Mouse (Mus musculus): Measurements from ENCODE around the gene Kdm1b. TPM values are rescaled to one million over a fixed set of nuclear protein-coding genes. Genes with fewer than 3 reads are reported as not detected.

Gene Kdm1b
- total and polyA plus RNA-seq, 3 experiments: 9.6 to 12.6 TPM; not detected in 1

DNA sequence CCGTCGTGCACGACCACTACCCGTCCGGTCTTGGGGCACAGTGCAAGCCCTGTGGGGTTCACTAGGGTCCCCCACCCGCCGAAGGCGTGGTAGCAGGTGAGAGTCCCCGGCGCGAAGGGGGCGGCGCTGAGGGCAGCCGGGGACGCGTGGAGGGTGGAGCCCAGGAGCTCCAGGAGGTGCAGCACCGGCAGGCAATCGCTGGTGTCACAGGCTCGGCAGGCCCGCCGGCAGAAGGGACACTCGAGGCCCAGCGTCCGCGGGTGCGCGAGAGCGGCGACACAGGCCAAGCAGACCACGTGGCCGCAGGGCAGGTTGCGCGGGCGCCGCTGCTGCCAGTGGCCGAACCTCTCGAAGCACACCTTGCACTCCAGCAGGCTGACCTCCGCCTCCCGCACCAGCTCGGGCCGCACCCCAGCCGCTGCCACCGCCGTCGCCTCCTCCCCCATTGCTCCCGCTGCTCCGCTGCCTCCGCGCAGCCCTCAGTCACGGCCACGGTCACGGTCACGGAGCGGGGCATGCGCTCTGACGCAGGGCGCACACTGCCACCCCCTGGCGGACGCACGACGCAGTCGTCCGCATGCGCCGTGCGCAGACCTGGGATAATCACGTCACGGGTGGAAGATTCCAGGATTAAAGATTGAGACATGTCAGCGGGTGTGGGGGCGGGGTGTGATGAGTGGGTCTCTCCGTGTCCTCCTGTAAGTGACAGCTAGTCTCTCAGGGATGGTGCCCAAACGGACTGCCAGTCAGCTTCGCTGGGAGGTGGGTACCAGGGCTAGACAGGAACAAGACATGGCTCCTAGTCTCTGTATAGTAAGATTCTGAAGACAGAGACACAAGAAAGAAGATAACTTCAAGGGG lies 28.7 kb upstream of the Kdm1b start, which contains the start of gene Nhlrc1:
Nhlrc1 (minus strand) TSS at position 517 of the 861 bp plus-strand sequence.
- H3K4me3 ChIP-seq (ENCODE audit: control insufficient read depth in 1 of 2, insufficient read depth in 1 of 2, low read depth in 2 of 2, low read length in 2 of 2): no peak within 1 kb of the TSS
- H3K9ac ChIP-seq (ENCODE audit: control insufficient read depth, low read depth, low read length, poor library complexity, severe bottlenecking): no peak within 1 kb of the TSS
- H3K79me2 ChIP-seq (ENCODE audit: control insufficient read depth, insufficient read depth, low read length, poor library complexity): no peaks in the 10 kb centered on the region
- H3K4me1 ChIP-seq (ENCODE audit: control insufficient read depth in 1 of 2, insufficient read depth in 2 of 2, low read length in 2 of 2): no peaks in the 10 kb centered on the region
- H3K36me3 ChIP-seq (ENCODE audit: control insufficient read depth in 1 of 2, insufficient read depth in 2 of 2, low read length in 2 of 2): no peaks in the 10 kb centered on the region
- H3K27ac ChIP-seq (ENCODE audit: control insufficient read depth, low read depth, low read length): no peak within 1 kb of the TSS
- peak; percentile 18 for DNase-seq (ENCODE audit: low read depth, low spot score)
- H3K9me3 ChIP-seq (replicated peaks; ENCODE audit: insufficient read depth, low read length): no peaks in the 10 kb centered on the region
- no peaks in the 10 kb centered on the region for H3K27me3 ChIP-seq (ENCODE audit: control insufficient read depth in 1 of 2, insufficient read depth in 2 of 2, low read length in 2 of 2)
- peak; percentile 49 for TF ChIP-seq NRF1 (IDR thresholded peaks at IDR 0.05; ENCODE audit: insufficient read depth, low read depth, low read length, poor library complexity, severe bottlenecking)
- no peak for TF ChIP-seq MAFK (IDR thresholded peaks at IDR 0.05; ENCODE audit: borderline replicate concordance, low read depth, low read length)
- no peak for TF ChIP-seq E2F4 (IDR thresholded peaks at IDR 0.05; ENCODE audit: borderline replicate concordance, low read depth, low read length)
- TF ChIP-seq NELFE (IDR thresholded peaks at IDR 0.05; ENCODE audit: low read depth, low read length): no peak
- no peak; the same call in 1 of the 2 replicates for TF ChIP-seq RAD21 (IDR thresholded peaks at IDR 0.05; ENCODE audit: low read depth, low read length)
- TF ChIP-seq CTCF (IDR thresholded peaks at IDR 0.05 in 2 of 3, conservative IDR thresholded peaks at IDR 0.05 in 1 of 3; ENCODE audit: control insufficient read depth in 1 of 3, insufficient read depth in 1 of 3, low read depth in 2 of 3, low read length in 3 of 3, poor library complexity in 1 of 3, severe bottlenecking in 1 of 3): peak in 2 of 3 experiments; percentile 38 to 47; a peak in 4 of 6 replicates
- TF ChIP-seq BHLHE40 (IDR thresholded peaks at IDR 0.05; ENCODE audit: borderline replicate concordance, low read depth, low read length): no peak
- TF ChIP-seq USF2 (IDR thresholded peaks at IDR 0.05; ENCODE audit: borderline replicate concordance in 1 of 2, insufficient read depth in 1 of 2, low read depth in 1 of 2, low read length in 2 of 2): no peak
- TF ChIP-seq GATA1 (IDR thresholded peaks at IDR 0.05; ENCODE audit: low read depth, low read length): no peak
- no peak for TF ChIP-seq POLR2AphosphoS5 (IDR thresholded peaks at IDR 0.05; ENCODE audit: borderline replicate concordance, low read depth, low read length)
- no peak for TF ChIP-seq ELF1 (IDR thresholded peaks at IDR 0.05; ENCODE audit: low read depth, low read length)
- no peak for TF ChIP-seq MAZ (IDR thresholded peaks at IDR 0.05; ENCODE audit: low read depth, low read length)
- no peak for TF ChIP-seq CHD2 (IDR thresholded peaks at IDR 0.05; ENCODE audit: low read length)
- no peak for TF ChIP-seq TAL1 (IDR thresholded peaks at IDR 0.05; ENCODE audit: low read length)
- TF ChIP-seq POLR2A (IDR thresholded peaks at IDR 0.05; ENCODE audit: control insufficient read depth in 1 of 2, insufficient read depth in 1 of 2, low read depth in 1 of 2, low read length in 2 of 2, poor library complexity in 1 of 2): no peak
- TF ChIP-seq SMC3 (IDR thresholded peaks at IDR 0.05; ENCODE audit: low read depth, low read length): peak; percentile 49
- no peak for TF ChIP-seq RCOR1 (IDR thresholded peaks at IDR 0.05; ENCODE audit: low read depth, low read length)

DNA sequence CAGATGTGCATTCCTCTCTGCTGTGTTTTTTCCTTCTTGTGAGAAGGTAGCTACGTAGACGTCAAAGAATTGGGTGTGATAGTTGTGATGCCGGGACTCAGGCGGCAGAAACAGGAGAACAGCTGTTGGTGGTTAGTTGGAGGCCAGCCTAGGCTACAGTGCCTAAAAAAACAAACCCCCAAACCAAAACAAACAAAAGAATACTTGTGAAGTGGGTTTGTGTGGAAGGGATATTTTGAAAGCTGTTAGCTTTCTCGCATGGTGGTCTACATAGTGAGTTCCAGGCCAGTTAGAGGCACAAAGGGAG lies 28.2 kb upstream of the Kdm1b start:
- Histone ChIP-seq H3K27ac (ENCODE audit: control insufficient read depth, low read depth, low read length) (no peak overlapping the region), H3K27me3 (ENCODE audit: control insufficient read depth in 1 of 2, insufficient read depth in 2 of 2, low read length in 2 of 2) (no peaks in the 10 kb centered on the region), H3K4me3 (ENCODE audit: control insufficient read depth in 1 of 2, insufficient read depth in 1 of 2, low read depth in 2 of 2, low read length in 2 of 2) (no peak overlapping the region), H3K36me3 (ENCODE audit: control insufficient read depth in 1 of 2, insufficient read depth in 2 of 2, low read length in 2 of 2) (no peaks in the 10 kb centered on the region), H3K79me2 (ENCODE audit: control insufficient read depth, insufficient read depth, low read length, poor library complexity) (no peaks in the 10 kb centered on the region), H3K9ac (ENCODE audit: control insufficient read depth, low read depth, low read length, poor library complexity, severe bottlenecking) (no peak overlapping the region), H3K9me3 (replicated peaks; ENCODE audit: insufficient read depth, low read length) (no peaks in the 10 kb centered on the region), H3K4me1 (ENCODE audit: control insufficient read depth in 1 of 2, insufficient read depth in 2 of 2, low read length in 2 of 2) (no peaks in the 10 kb centered on the region)
- no peak for DNase-seq (ENCODE audit: low read depth, low spot score)
- TF ChIP-seq USF2 (IDR thresholded peaks at IDR 0.05; ENCODE audit: borderline replicate concordance in 1 of 2, insufficient read depth in 1 of 2, low read depth in 1 of 2, low read length in 2 of 2): no peak
- TF ChIP-seq JUND (IDR thresholded peaks at IDR 0.05; ENCODE audit: low read depth, low read length): no peak
- no peak for TF ChIP-seq MEF2A (IDR thresholded peaks at IDR 0.05; ENCODE audit: extremely low read depth, insufficient replicate concordance, low read depth, low read length, poor library complexity, severe bottlenecking)
- no peak for TF ChIP-seq POLR2AphosphoS2 (IDR thresholded peaks at IDR 0.05; ENCODE audit: low read length)
- no peak for TF ChIP-seq MYB (IDR thresholded peaks at IDR 0.05; ENCODE audit: low read depth, low read length)
- no peak for TF ChIP-seq ZKSCAN1 (IDR thresholded peaks at IDR 0.05; ENCODE audit: low read depth, low read length)
- TF ChIP-seq KAT2A (conservative IDR thresholded peaks at IDR 0.05; ENCODE audit: low read depth, low read length): no peak
- no peak for TF ChIP-seq HCFC1 (IDR thresholded peaks at IDR 0.05; ENCODE audit: low read depth, low read length)
